Mouse (Mus musculus): ENCODE measurements around the gene Tbx19.
A peak's percentile ranks its signal among the peaks of the same experiment; 100 is the strongest.

Tbx19 gene

GRCm38 (mm10) chr1:165185116-165185515 is 24.5 kb upstream of the Tbx19 start:
- no peak for DNase-seq (ENCODE audit: low read depth, low spot score)

- no peak for DNase-seq (ENCODE audit: low read depth, low spot score)
These were observed 23.6 kb upstream of the Tbx19 start for GRCm38 (mm10) chr1:165184178-165184577.

GRCm38 (mm10) chr1:165183400-165183799 is 22.8 kb upstream of the Tbx19 start:
- DNase-seq (ENCODE audit: low read depth, low spot score), result no peak

GRCm38 (mm10) chr1:165179321-165179720 is 18.7 kb upstream of the Tbx19 start:
- DNase-seq (ENCODE audit: low read depth, low spot score), result no peak

GRCm38 (mm10) chr1:165178075-165178474 is 17.5 kb upstream of the Tbx19 start:
- no peak for DNase-seq (ENCODE audit: low read depth, low spot score)

GRCm38 (mm10) chr1:165174059-165174616 is 13.6 kb upstream of the Tbx19 start:
- DNase-seq (ENCODE audit: low read depth, low spot score), result no peak

- no peak for DNase-seq (ENCODE audit: low read depth, low spot score)
These were observed 10.7 kb upstream of the Tbx19 start for GRCm38 (mm10) chr1:165171277-165171676.

- no peak for DNase-seq (ENCODE audit: low read depth, low spot score)
These were observed 9.6 kb upstream of the Tbx19 start for GRCm38 (mm10) chr1:165170157-165170556.

GRCm38 (mm10) chr1:165169462-165169861 is 8.9 kb upstream of the Tbx19 start:
- DNase-seq (ENCODE audit: low read depth, low spot score), result no peak

GRCm38 (mm10) chr1:165164920-165165319 is 4.3 kb upstream of the Tbx19 start:
- DNase-seq (ENCODE audit: low read depth, low spot score), result no peak

GRCm38 (mm10) chr1:165158841-165159240 is 1.7 kb downstream of the Tbx19 start:
- no peak for DNase-seq (ENCODE audit: low read depth, low spot score)

- DNase-seq (ENCODE audit: low read depth, low spot score), result no peak
These were observed 6.4 kb downstream of the Tbx19 start for GRCm38 (mm10) chr1:165154162-165154561.

- DNase-seq (ENCODE audit: low read depth, low spot score), result peak; percentile 2
These were observed 9.4 kb downstream of the Tbx19 start for GRCm38 (mm10) chr1:165151216-165151615.

GRCm38 (mm10) chr1:165142343-165142916 is 18.1 kb downstream of the Tbx19 start:
- no peak for DNase-seq (ENCODE audit: low read depth, low spot score)

GRCm38 (mm10) chr1:165140227-165140626 is 20.3 kb downstream of the Tbx19 start:
- DNase-seq (ENCODE audit: low read depth, low spot score), result no peak

GRCm38 (mm10) chr1:165133858-165134257 is 26.7 kb downstream of the Tbx19 start:
- DNase-seq (ENCODE audit: low read depth, low spot score), result no peak

GRCm38 (mm10) chr1:165133279-165133678 is 27.3 kb downstream of the Tbx19 start:
- no peak for DNase-seq (ENCODE audit: low read depth, low spot score)

GRCm38 (mm10) chr1:165132187-165132877 is 28.2 kb downstream of the Tbx19 start:
- peak; percentile 66 for DNase-seq (ENCODE audit: low read depth, low spot score)

GRCm38 (mm10) chr1:165129573-165129972 is 31.0 kb downstream of the Tbx19 start:
- no peak for DNase-seq (ENCODE audit: low read depth, low spot score)

GRCm38 (mm10) chr1:165121096-165121495 is 39.5 kb downstream of the Tbx19 start:
- DNase-seq (ENCODE audit: low read depth, low spot score), result no peak

- peak; percentile 72 for DNase-seq (ENCODE audit: low read depth, low spot score)
These were observed 40.1 kb downstream of the Tbx19 start for GRCm38 (mm10) chr1:165120349-165120898.

GRCm38 (mm10) chr1:165119760-165120159 is 40.8 kb downstream of the Tbx19 start:
- DNase-seq (ENCODE audit: low read depth, low spot score), result no peak

All from embryo, embryonic 11.5 days (tissue).